Mouse (Mus musculus): ENCODE measurements around the gene Efcab9.

- TF ChIP-seq POLR2A (IDR thresholded peaks at IDR 0.05; ENCODE audit: borderline replicate concordance, low read depth, low read length) (no peak), CTCF (IDR thresholded peaks at IDR 0.05; ENCODE audit: low read depth, low read length) (no peak)
These were observed 7.6 kb downstream of the Efcab9 start for GRCm38 (mm10) chr11:32524122-32524920.
